Mouse (Mus musculus) hindbrain, postnatal 0 days (tissue): ENCODE measurements at regions not wholly inside any gene's neighbourhood (a gene's known extent, or its start where the extent isn't known, plus 50 kb on each side); places are given as distances from the start of the nearest gene placed in this dataset.

ENCODE experiments used
- ATAC-seq: fragments of 200-750 bp; cut with Nextera tagmentation; 2 replicates; pipeline ENCODE4 v1.8.0; 2017; ENCODE audit warnings: mild to moderate bottlenecking, moderate TSS enrichment, moderate library complexity
- DNase-seq: peaks from one replicate; pipeline ENCODE4 v3.0.0-alpha.2; 2015; ENCODE audit warnings: low spot score
- H3K27ac ChIP-seq: fragments of 300-500 bp; sonication (generic); 2 replicates; pipeline ENCODE4 v1.5.1; 2014; ENCODE audit warnings: mild to moderate bottlenecking
- H3K27me3 ChIP-seq: fragments of 300-500 bp; sonication (generic); 2 replicates; pipeline ENCODE4 v1.6.1; 2014; ENCODE audit warnings: low read length, mixed read lengths; ENCODE audit not compliant: insufficient read depth
- H3K36me3 ChIP-seq: fragments of 300-500 bp; sonication (generic); 2 replicates; pipeline ENCODE4 v1.6.1; 2014; ENCODE audit warnings: low read length, mixed read lengths; ENCODE audit not compliant: insufficient read depth
- H3K4me1 ChIP-seq: fragments of 300-500 bp; sonication (generic); 2 replicates; pipeline ENCODE4 v1.6.1; 2014; ENCODE audit warnings: antibody characterized with exemption, low read length, mixed read lengths; ENCODE audit not compliant: insufficient read depth
- H3K4me2 ChIP-seq: fragments of 300-500 bp; sonication (generic); 2 replicates; pipeline ENCODE4 v1.6.1; 2014; ENCODE audit warnings: low read depth, mild to moderate bottlenecking, low read length, moderate library complexity, mixed read lengths
- H3K4me3 ChIP-seq: fragments of 300-500 bp; sonication (generic); 2 replicates; pipeline ENCODE4 v1.5.1; 2014; ENCODE audit warnings: low read length
- H3K9ac ChIP-seq: fragments of 300-500 bp; sonication (generic); replicated peaks from 2 replicates; pipeline ENCODE4 v1.6.1; 2014; ENCODE audit warnings: mild to moderate bottlenecking, low read length, moderate library complexity, mixed read lengths
- H3K9me3 ChIP-seq: fragments of 300-500 bp; sonication (generic); 2 replicates; pipeline ENCODE4 v1.6.1; 2016; ENCODE audit warnings: low read length, mixed read lengths
- CTCF ChIP-seq: IDR thresholded peaks from 2 replicates; pipeline ENCODE4 v1.5.1; 2016; ENCODE audit warnings: antibody characterized with exemption, control low read depth, low read depth
- WGBS: fragments of 180-500 bp; shearing (Covaris S2); extraction: QIAGEN DNeasy Blood & Tissue Kit; methylation state at CpG from one replicate; pipeline ENCODE4 v1.1.7; 2014; 5-methylcytosine and 5-hydroxymethylcytosine counted together

GRCm38 (mm10) chr12:102057979-102058378 lies 70.6 kb upstream of the Slc24a4 start:
- no peak for TF ChIP-seq CTCF

GRCm38 (mm10) chr12:102058428-102058827 lies 70.1 kb upstream of the Slc24a4 start:
- no peak for TF ChIP-seq CTCF
- WGBS = 21% methylated on average over 3 of the region's 3 CpGs
- ATAC-seq = peak; percentile 71
- no peaks in the 10 kb centered on the region for H3K9me3 ChIP-seq
- no peak overlapping the region for H3K9ac ChIP-seq
- no peak overlapping the region for H3K4me2 ChIP-seq
- H3K36me3 ChIP-seq = no peaks in the 10 kb centered on the region
- peak; percentile 63 for DNase-seq
- H3K27me3 ChIP-seq = no peaks in the 10 kb centered on the region
- H3K4me1 ChIP-seq = peaks cover 6% of the 10 kb centered on the region; the same call in 1 of the 2 replicates
- peak overlapping the region; percentile 38; the same call in 1 of the 2 replicates for H3K27ac ChIP-seq
- no peak overlapping the region for H3K4me3 ChIP-seq

More at GRCm38 (mm10) chr12:102057979-102058378, 70.6 kb upstream of the Slc24a4 start:
- Histone ChIP-seq H3K27ac (peak overlapping the region; percentile 38; the same call in 1 of the 2 replicates), H3K4me2 (no peak overlapping the region), H3K36me3 (no peaks in the 10 kb centered on the region), H3K9me3 (no peaks in the 10 kb centered on the region), H3K4me1 (peaks cover 6% of the 10 kb centered on the region; the same call in 1 of the 2 replicates), H3K9ac (no peak overlapping the region), H3K4me3 (no peak overlapping the region), H3K27me3 (no peaks in the 10 kb centered on the region)
- no peak for DNase-seq
- 23% methylated on average over 3 of the region's 3 CpGs for WGBS
- peak; percentile 49 for ATAC-seq

- 68% methylated on average over 5 of the region's 5 CpGs for WGBS
- Histone ChIP-seq H3K27me3 (no peaks in the 10 kb centered on the region), H3K4me1 (peaks cover 6% of the 10 kb centered on the region; the same call in 1 of the 2 replicates), H3K36me3 (no peaks in the 10 kb centered on the region), H3K4me2 (no peak overlapping the region), H3K4me3 (no peak overlapping the region), H3K27ac (no peak overlapping the region), H3K9me3 (no peaks in the 10 kb centered on the region), H3K9ac (no peak overlapping the region)
- DNase-seq = no peak
- ATAC-seq = no peak
- TF ChIP-seq CTCF = no peak
These were observed 67.4 kb upstream of the Slc24a4 start for GRCm38 (mm10) chr12:102061096-102061495.

- Histone ChIP-seq H3K9ac (no peak overlapping the region), H3K27ac (no peak overlapping the region), H3K4me1 (peaks cover 6% of the 10 kb centered on the region; the same call in 1 of the 2 replicates), H3K4me2 (no peak overlapping the region), H3K9me3 (no peaks in the 10 kb centered on the region), H3K27me3 (no peaks in the 10 kb centered on the region), H3K4me3 (no peak overlapping the region), H3K36me3 (no peaks in the 10 kb centered on the region)
- TF ChIP-seq CTCF = no peak
- DNase-seq (no peak), ATAC-seq (no peak)
- WGBS = 87% methylated on average over 7 of the region's 7 CpGs
These were observed 66.6 kb upstream of the Slc24a4 start for GRCm38 (mm10) chr12:102061657-102062614.

GRCm38 (mm10) chr12:102062648-102063047 lies 65.9 kb upstream of the Slc24a4 start:
- H3K9ac ChIP-seq = no peak overlapping the region

GRCm38 (mm10) chr12:102063211-102063610 lies 65.3 kb upstream of the Slc24a4 start:
- Histone ChIP-seq H3K9me3 (no peaks in the 10 kb centered on the region), H3K27me3 (no peaks in the 10 kb centered on the region), H3K36me3 (no peaks in the 10 kb centered on the region), H3K9ac (no peak overlapping the region), H3K27ac (no peak overlapping the region), H3K4me2 (no peak overlapping the region), H3K4me1 (peaks cover 5% of the 10 kb centered on the region; the same call in 1 of the 2 replicates), H3K4me3 (no peak overlapping the region)
- no peak for DNase-seq
- no peak for TF ChIP-seq CTCF
- no peak for ATAC-seq
- WGBS = 75% methylated on average over 6 of the region's 6 CpGs

More at GRCm38 (mm10) chr12:102062648-102063047, 65.9 kb upstream of the Slc24a4 start:
- Histone ChIP-seq H3K4me1 (peaks cover 6% of the 10 kb centered on the region; the same call in 1 of the 2 replicates), H3K36me3 (no peaks in the 10 kb centered on the region), H3K9me3 (no peaks in the 10 kb centered on the region), H3K27ac (no peak overlapping the region), H3K27me3 (no peaks in the 10 kb centered on the region), H3K4me2 (no peak overlapping the region), H3K4me3 (no peak overlapping the region)
- ATAC-seq (no peak), DNase-seq (no peak)
- no peak for TF ChIP-seq CTCF
- 70% methylated on average over 7 of the region's 7 CpGs for WGBS
